Mouse (Mus musculus): ENCODE measurements around the gene Rpl10. TPM values are rescaled to one million over a fixed set of nuclear protein-coding genes. Genes with fewer than 3 reads are reported as not detected.

Gene Rpl10
- polyA plus RNA-seq (2015; fragmentation: Nextera tagmentation; extraction: Ambion mirVana): 802 and 865 TPM in 2 replicates

DNA sequence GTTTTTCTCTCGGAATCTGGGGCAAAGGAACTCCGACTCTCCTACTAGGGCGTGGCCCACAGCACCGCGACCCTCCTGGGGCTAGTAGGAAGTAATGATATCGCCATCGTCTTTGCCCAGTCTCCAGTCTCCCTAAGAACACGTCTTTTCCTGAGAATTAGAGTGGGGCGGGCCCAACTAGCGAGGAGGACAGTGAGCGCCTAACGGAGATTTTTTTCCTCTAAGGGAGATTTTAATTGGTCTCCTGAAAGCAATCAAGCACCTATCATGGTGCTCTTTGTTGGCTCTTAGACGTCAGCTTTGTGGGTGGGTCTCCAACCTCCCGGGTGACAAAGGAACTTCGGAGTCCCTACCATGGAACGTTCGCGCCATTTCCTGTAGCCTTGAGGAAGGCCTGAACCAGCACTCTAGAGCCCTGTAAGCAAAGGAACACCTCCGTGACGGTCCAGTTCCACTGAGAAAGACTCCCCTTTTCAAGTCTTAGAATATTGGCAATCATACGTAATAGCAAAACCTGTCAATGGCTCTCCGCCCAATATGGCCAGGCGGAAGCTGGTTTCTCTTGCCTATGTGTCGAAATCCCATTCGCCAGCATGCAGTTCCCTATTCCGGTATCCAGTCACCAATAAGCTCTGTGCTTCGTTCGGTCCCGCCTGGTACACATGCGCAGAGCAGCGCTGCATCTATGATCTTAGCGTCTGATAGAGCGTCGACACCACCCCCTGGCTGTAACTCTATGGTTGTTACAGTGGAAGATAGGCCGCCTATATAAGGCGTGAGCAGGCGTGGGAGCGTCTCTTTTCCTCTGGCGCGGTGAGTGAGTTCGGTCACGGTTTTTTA lies at the start of gene Rpl10:
Gene Rpl10, plus strand, starts transcription at position 751 of the 840 bp plus-strand sequence.

DNA sequence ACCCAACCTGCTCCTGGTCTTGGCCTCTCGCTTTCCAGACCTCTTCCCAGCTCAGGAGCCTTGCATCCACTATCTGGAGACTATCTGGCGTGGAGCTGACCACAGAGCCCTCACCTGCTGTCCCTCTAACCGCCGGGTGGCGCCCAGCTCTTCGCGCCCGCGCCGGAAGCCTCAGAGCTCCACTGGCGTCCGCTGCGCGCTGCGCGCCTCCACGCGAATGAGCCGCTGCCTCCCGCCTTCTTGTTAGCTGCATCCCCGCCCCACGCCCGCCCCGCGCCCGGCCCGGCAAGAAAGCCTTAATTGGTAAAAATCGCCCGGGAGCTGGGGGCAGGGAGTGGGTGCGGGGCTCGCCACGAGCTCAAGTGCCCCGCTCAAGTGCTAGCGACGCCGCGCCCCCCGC lies 21.0 kb upstream of the Rpl10 start, which contains the start of gene Flna:
Gene Flna, minus strand, starts transcription at position 206 of the 400 bp plus-strand sequence.

DNA sequence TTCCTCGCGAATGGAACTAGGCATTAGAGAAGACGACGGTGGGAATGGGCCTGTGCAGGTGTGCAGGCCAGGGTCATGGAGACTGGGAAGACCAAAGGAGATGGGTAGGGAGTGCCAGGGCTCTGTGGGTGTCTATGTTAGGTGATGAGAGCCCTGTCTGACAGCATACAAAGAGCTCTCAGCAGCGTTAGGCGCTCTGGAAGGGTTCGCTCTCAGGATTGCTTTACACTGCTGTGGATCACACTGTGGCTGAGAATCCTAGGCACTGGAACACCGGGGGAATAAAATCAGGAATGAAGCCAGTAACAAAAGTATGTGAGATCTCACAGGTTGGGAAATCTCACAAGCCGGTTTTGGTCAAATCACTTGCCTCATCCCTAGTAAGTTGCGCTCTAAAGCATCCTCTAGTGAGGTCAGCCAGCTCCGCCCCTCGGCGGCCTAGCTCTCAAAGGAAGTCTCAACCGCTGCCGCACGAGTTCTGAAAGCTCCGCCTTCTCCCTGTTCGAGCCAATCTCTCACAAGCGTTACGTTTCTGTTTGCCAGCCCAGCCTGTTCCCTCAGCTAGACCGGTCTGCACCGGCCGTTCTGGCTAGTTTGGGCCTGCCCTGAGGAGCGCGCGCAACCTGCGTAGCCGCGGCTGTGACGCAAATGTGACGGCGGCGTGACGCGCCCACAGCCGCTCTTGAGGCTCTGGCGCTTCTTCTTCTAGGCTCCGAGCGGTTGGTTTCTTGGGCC lies 16.3 kb upstream of the Rpl10 start, which contains the start of gene Emd:
Gene Emd, plus strand, starts transcription at position 535 of the 735 bp plus-strand sequence.

DNA sequence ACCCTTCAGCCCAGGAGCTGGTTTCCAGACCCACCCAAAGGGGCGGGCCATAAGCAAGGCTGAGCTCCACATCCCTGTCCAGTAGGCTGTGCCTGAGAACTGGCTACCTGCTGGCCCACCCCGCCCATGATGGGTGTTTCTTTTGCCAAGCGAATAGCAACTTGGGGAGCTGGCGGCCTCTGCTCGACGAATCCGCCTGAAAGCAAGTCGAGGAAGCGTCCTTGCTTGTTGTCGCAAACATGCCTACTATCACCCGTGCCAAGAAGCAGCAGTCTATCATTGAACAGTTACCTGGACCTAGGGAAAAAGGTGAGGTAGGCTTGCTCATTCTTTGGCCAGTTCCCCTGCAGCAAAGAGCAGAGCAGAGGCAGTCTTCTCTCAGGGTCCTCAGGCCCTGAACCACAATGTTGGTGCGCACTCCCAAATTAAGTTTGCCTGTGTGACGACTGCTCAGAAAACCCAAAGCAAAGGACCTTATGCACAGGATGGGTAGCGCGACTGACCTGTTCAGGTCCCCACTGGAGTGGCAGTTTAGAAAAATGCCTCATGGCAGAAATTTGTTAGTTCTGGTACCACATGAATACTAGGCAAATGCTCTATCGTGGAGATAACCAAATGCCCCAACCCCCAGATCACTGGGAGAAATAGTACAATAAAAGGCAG lies 11.3 kb downstream of the Rpl10 start, which contains the start of the genes Taz and Dnase1l1:
Gene Taz, plus strand, starts transcription at position 181 of the 663 bp plus-strand sequence.
Gene Dnase1l1, minus strand, starts transcription at position 606 of the 663 bp plus-strand sequence.

DNA sequence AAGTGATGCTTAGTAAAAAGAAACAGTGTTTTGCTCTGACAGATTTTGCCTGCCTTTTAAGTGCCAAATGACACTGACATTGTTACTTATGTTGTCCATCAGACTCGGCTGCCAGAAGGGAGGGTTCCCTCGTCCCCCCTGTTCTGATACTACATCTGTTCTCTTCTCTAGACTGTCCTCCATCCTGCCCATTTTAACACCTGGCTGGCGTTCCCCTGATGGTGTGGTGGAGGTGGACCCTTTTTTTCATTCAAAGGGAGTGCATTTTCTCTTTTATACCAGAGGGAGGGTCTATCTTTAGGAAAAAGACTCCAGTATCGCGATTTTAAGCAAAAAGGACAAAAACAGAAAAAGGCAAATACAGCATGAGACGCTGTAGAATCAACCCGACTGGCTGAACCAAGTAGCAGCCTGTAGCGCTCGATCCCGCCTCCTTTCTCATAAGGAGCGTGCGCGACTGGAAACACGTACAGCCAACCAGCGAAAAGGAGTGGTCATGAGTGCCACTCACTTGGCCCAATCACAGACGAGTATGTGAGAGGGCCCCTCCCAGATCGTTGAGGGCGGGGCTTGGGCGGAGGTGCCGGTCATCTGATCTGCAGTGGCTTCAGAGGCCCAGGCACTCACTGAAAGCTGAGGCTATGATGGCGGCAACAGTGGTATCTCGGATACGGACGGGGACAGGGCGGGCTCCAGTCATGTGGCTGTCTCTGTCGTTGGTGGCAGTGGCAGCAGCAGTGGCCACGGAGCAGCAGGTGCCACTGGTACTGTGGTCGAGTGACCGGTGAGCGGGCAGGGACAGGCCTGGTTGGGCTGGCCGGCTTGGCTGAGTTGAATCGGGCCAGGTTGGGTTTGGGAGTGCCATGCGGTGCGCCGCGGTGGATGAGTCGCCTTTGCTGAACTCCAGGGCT lies 26.2 kb downstream of the Rpl10 start, which contains the start of gene Atp6ap1:
Gene Atp6ap1, plus strand, starts transcription at position 560 of the 911 bp plus-strand sequence.

DNA sequence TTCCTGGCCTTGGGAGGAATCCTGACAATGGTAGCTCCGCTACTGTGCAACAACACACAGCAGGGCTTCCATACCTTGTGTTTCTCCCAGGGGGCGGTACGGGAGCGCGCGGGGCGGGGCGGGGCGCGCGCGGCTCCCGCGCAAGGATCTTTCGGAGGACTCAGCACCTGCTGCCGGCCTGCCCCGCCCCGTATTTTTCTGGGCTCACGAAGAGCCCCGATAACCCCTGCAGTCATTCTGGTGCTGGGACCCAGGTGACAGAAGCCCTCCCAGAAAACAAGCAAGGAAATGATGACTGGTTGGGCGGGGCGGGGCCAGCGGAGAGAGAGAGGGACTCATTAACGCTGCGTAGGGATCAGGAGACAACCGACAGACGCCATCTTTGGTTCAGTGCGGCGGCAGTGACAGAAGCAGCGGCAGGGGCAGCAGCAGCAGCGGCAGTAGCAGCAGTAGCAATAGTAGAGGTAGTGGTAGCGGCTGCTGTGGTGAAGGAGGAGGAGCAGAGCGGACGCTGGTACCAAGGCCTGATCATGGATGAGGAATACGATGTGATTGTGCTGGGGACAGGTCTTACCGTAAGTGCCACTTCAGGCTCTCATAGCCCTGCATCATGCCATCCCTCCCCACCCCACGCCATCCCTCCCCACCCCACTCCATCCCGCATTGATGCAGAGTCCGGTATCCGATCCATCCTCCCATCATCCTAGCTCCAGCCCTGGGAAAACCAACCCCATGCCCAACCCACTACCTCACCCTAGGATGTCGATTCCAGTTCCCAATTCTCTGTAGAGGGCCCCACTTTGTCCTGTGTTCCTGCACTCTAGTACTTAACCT lies 34.5 kb downstream of the Rpl10 start, which contains the start of gene Gdi1:
Gene Gdi1, plus strand, starts transcription at position 132 of the 834 bp plus-strand sequence.

DNA sequence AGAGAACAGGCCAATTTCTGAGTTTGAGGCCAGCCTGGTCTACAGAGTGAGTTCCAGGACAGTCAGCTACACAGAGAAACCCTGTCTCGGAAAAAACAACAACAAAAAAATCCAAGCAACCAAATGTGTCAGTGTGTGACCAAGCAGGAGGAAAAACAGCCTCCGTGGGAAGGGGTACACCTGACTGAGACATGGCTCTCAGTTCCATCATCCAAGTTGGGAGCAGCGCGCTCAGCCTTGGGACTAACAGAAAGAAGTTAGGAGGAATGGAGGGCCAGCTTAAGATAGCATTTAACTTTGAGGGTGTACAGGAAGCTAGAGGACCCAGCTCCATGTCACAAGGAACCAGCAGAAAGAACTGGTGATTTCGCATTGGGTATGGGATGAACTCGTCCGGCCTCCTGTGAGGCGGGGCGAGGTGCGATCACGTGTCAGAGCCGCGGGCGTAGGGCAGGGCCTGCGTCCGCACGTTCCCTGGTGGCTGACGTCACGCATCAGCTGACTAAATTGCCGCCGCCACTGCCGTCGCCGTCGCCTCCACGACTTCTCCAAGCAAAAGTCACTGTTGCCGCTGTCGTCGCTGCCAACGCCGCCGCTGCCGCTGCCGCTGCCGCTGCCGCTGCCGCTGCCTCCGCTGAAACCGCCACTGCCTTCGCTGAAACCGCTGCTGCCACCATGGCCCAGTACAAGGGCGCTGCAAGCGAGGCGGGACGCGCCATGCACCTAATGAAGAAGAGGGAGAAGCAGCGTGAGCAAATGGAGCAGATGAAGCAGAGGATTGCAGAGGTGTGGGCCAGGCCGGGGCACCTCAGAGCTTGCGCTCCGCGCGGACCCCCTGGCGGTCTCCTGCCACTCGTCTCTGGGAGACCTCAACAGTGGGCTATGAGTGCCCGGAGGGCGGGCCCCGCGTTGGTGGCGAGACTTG lies 42.2 kb downstream of the Rpl10 start, which contains the start of gene Fam50a:
Gene Fam50a, plus strand, starts transcription at position 494 of the 925 bp plus-strand sequence.

Small RNAs within 50 kb of the gene (microRNA-seq; reads per million reads assigned to microRNA genes)
- gene Mir7091: 1.2 reads per million
- gene Mir7092: 0.93 reads per million

Other genes starting within 250 kb of the Rpl10 start
- 48.4 and 55.3 TPM in 2 replicates for gene Irak1, start 246.9 kb upstream of the Rpl10 start, polyA plus RNA-seq (2015; fragmentation: Nextera tagmentation; extraction: Ambion mirVana)
- gene Opn1mw, start 143.3 kb upstream of the Rpl10 start, polyA plus RNA-seq (2015; fragmentation: Nextera tagmentation; extraction: Ambion mirVana): not detected in 2 replicates
- gene Mecp2, start 135.4 kb upstream of the Rpl10 start, polyA plus RNA-seq (2015; fragmentation: Nextera tagmentation; extraction: Ambion mirVana): 8.5 and 9.1 TPM in 2 replicates
- gene Tex28, start 103.0 kb upstream of the Rpl10 start, polyA plus RNA-seq (2015; fragmentation: Nextera tagmentation; extraction: Ambion mirVana): not detected in 2 replicates
- 0.10 and 0.16 TPM in 2 replicates for gene Tktl1, start 93.6 kb upstream of the Rpl10 start, polyA plus RNA-seq (2015; fragmentation: Nextera tagmentation; extraction: Ambion mirVana)
- 1,264 and 1,315 TPM in 2 replicates for gene Flna, start 21.0 kb upstream of the Rpl10 start, polyA plus RNA-seq (2015; fragmentation: Nextera tagmentation; extraction: Ambion mirVana)
- gene Emd, start 16.1 kb upstream of the Rpl10 start, polyA plus RNA-seq (2015; fragmentation: Nextera tagmentation; extraction: Ambion mirVana): 27.8 and 28.9 TPM in 2 replicates
- 50.5 and 56.1 TPM in 2 replicates for gene Taz, start 11.1 kb downstream of the Rpl10 start, polyA plus RNA-seq (2015; fragmentation: Nextera tagmentation; extraction: Ambion mirVana)
- 18.6 and 20.0 TPM in 2 replicates for gene Dnase1l1, start 11.5 kb downstream of the Rpl10 start, polyA plus RNA-seq (2015; fragmentation: Nextera tagmentation; extraction: Ambion mirVana)
- 97.3 and 109 TPM in 2 replicates for gene Atp6ap1, start 26.3 kb downstream of the Rpl10 start, polyA plus RNA-seq (2015; fragmentation: Nextera tagmentation; extraction: Ambion mirVana)
- 106 and 112 TPM in 2 replicates for gene Gdi1, start 34.2 kb downstream of the Rpl10 start, polyA plus RNA-seq (2015; fragmentation: Nextera tagmentation; extraction: Ambion mirVana)
- gene Fam50a, start 42.2 kb downstream of the Rpl10 start, polyA plus RNA-seq (2015; fragmentation: Nextera tagmentation; extraction: Ambion mirVana): 38.8 and 45.1 TPM in 2 replicates
- gene Plxna3, start 58.3 kb downstream of the Rpl10 start, polyA plus RNA-seq (2015; fragmentation: Nextera tagmentation; extraction: Ambion mirVana): 2.2 and 2.3 TPM in 2 replicates
- 74.8 and 80.3 TPM in 2 replicates for gene Lage3, start 82.8 kb downstream of the Rpl10 start, polyA plus RNA-seq (2015; fragmentation: Nextera tagmentation; extraction: Ambion mirVana)
- 65.4 and 70.7 TPM in 2 replicates for gene Ubl4a, start 102.4 kb downstream of the Rpl10 start, polyA plus RNA-seq (2015; fragmentation: Nextera tagmentation; extraction: Ambion mirVana)
- 18.1 and 19.6 TPM in 2 replicates for gene Slc10a3, start 102.5 kb downstream of the Rpl10 start, polyA plus RNA-seq (2015; fragmentation: Nextera tagmentation; extraction: Ambion mirVana)
- gene Fam3a, start 122.5 kb downstream of the Rpl10 start, polyA plus RNA-seq (2015; fragmentation: Nextera tagmentation; extraction: Ambion mirVana): 27.6 and 28.2 TPM in 2 replicates
- gene Ikbkg, start 122.5 kb downstream of the Rpl10 start, polyA plus RNA-seq (2015; fragmentation: Nextera tagmentation; extraction: Ambion mirVana): 17.3 and 17.9 TPM in 2 replicates
- gene G6pdx, start 158.4 kb downstream of the Rpl10 start, polyA plus RNA-seq (2015; fragmentation: Nextera tagmentation; extraction: Ambion mirVana): 61.1 and 65.3 TPM in 2 replicates
- not detected in 2 replicates for gene Gm6880, start 210.6 kb downstream of the Rpl10 start, polyA plus RNA-seq (2015; fragmentation: Nextera tagmentation; extraction: Ambion mirVana)

Data from urinary bladder, postnatal 0 days (tissue).